Mouse (Mus musculus): ENCODE measurements at regions not wholly inside any gene's neighbourhood (a gene's known extent, or its start where the extent isn't known, plus 50 kb on each side); places are given as distances from the start of the nearest gene placed in this dataset.
A peak's percentile ranks its signal among the peaks of the same experiment; 100 is the strongest.

DNA sequence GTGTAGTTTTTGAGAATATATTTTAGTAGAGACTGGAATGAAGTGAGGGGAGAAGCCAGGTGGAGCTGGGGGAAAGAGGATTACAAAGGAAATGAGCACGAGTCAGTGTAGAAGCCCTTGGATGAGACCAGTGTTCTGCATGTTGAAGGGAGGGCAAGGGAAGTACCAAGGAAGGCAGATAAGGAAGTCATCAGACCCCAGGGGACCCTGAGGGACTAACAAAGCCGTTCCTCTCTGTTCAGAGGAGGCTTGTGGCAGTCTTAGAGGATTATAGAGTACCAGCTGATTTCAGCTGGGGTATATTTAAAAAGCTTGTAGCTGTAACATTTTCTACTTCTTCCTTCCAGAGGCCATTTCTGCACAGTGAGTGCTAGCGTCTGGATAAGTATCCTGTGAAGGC is 56.7 kb upstream of the Igsf9b start:
- no peak for DNase-seq

GRCm38 (mm10) chr9:27240926-27241325 is 58.1 kb upstream of the Igsf9b start:
- DNase-seq, result no peak

- no peak for DNase-seq
Measured at GRCm38 (mm10) chr9:27240491-27240890, 58.5 kb upstream of the Igsf9b start.

GRCm38 (mm10) chr9:27232692-27233091 is 66.3 kb upstream of the Igsf9b start:
- DNase-seq, result no peak

- DNase-seq, result no peak
Measured at GRCm38 (mm10) chr9:27227458-27227857, 71.5 kb upstream of the Igsf9b start.

DNA sequence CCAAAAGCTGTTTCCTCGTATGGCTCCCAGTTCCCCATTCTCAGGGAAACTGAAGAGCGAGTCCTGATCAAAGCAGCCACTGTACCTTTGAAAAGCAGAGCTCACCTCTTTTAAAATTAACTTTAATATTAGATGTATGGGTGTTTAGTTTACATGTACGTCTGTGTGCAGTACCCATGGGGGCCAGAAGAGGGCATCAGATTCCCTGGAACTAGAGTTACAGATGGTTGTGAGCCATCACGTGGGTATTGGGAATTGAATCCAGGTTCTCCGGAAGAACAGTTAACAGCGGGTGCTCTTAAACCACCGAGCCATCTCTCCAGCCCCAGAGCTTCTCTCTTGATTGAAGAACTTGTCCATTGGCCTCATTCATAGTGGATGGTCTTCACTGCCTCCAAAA is 66.0 kb upstream of the Jam3 start:
- no peak for DNase-seq

DNA sequence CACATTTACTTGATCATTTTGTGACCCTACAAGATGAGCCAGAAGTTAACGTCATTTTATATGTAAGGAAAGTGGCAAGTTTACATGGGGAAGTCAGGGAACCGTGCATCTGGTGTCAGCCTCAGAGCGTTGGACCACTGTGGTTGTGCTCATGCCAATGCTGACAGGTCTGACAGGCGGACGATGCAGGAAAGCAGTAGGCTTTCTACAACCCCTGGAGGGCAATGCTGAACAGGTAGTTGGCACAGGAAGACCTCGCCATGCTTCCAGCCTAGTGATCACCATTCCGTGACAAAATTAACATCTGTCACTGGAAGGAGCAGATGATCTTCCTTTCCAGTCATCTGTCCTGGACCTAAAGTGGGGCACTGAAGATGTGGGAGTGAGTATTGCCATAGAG is 60.8 kb upstream of the Jam3 start:
- no peak for DNase-seq

- peak; percentile 69 for DNase-seq
Measured at GRCm38 (mm10) chr9:27214023-27214422, 58.8 kb upstream of the Jam3 start.

DNA sequence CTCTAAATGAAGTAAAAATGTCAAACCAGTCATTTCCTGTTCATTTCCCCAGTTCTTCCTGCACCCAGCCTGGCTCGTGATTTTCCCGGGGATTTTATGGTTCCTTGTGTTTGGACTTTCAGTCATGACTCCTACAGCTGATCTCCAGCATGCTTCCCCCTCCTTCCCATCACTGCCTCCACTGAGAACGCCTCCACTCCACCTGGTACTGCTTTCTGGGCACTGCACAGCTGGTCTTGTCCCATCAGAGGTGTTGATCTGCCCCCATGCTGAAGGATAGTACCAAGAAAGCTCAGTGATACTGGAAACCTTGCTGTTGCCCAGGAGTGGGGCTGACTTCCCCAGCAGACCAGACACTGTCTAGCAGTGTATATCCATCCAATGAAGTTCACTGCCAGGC is 53.6 kb upstream of the Jam3 start:
- no peak for DNase-seq
